Mouse (Mus musculus) cerebellum, adult 2 months (tissue): ENCODE data around the gene Serpine2.

Source experiments
- CTCF ChIP-seq: fragments of 200-500 bp; IDR thresholded peaks from 2 replicates; pipeline ENCODE4 v1.5.1; 2011; ENCODE audit warnings: low read depth, mild to moderate bottlenecking, control low read depth, low read length, moderate library complexity, borderline replicate concordance; ENCODE audit not compliant: insufficient read depth
- POLR2A ChIP-seq: fragments of 200-500 bp; IDR thresholded peaks from 2 replicates; pipeline ENCODE4 v1.6.1; 2011; ENCODE audit warnings: low read length, control low read depth, borderline replicate concordance; ENCODE audit not compliant: insufficient read depth

GRCm38 (mm10) chr1:79874741-79875140 lies 13.8 kb upstream of the Serpine2 start:
- TF ChIP-seq CTCF (no peak), POLR2A (no peak)
